Mouse (Mus musculus) ES-E14 (cell line): ENCODE results near the gene Abca2. TPM values are rescaled to one million over a fixed set of nuclear protein-coding genes. Genes with fewer than 3 reads are reported as not detected.

Experiments
- DNase-seq: peaks from one replicate; pipeline ENCODE4 v3.0.0-alpha.2; 2013; ENCODE audit warnings: low read depth, low spot score
- H3K27ac ChIP-seq: 2 replicates; pipeline ENCODE4 v1.5.1; 2012; ENCODE audit warnings: low read depth, mild to moderate bottlenecking, low read length, moderate library complexity, mixed read lengths; ENCODE audit not compliant: poor library complexity, insufficient read depth, severe bottlenecking
- H3K36me3 ChIP-seq: 2 replicates; pipeline ENCODE4 v1.6.1; 2012; ENCODE audit warnings: mild to moderate bottlenecking, low read length, moderate library complexity, mixed read lengths; ENCODE audit not compliant: control insufficient read depth, poor library complexity, insufficient read depth, severe bottlenecking
- H3K4me1 ChIP-seq, 2 experiments: fragments of 150-350 bp in 1 of 2; sonication (generic) in 1 of 2; 2 replicates each; pipeline ENCODE4 v1.6.1; 2012; ENCODE audit warnings: low read length in 2 of 2, mild to moderate bottlenecking in 1 of 2, mixed read lengths in 1 of 2; ENCODE audit not compliant: control insufficient read depth in 2 of 2, insufficient read depth in 2 of 2, poor library complexity in 1 of 2
- H3K4me3 ChIP-seq, 2 experiments: fragments of 150-350 bp in 1 of 2; sonication (generic) in 1 of 2; 2 replicates each; pipeline ENCODE4 v1.5.1; 2012; ENCODE audit warnings: low read length in 2 of 2, low read depth in 1 of 2, mild to moderate bottlenecking in 1 of 2, mixed read lengths in 1 of 2; ENCODE audit not compliant: insufficient read depth in 1 of 2, poor library complexity in 1 of 2, severe bottlenecking in 1 of 2
- H3K9ac ChIP-seq: 2 replicates; pipeline ENCODE4 v1.6.1; 2012; ENCODE audit warnings: low read depth, mild to moderate bottlenecking, low read length, mixed read lengths; ENCODE audit not compliant: poor library complexity, insufficient read depth, severe bottlenecking
- H3K9me3 ChIP-seq: fragments of 150-350 bp; sonication (generic); 2 replicates; pipeline ENCODE4 v1.6.1; 2012; ENCODE audit warnings: low read depth, mild to moderate bottlenecking, low read length; ENCODE audit not compliant: control insufficient read depth, insufficient read depth
- CHD2 ChIP-seq: IDR thresholded peaks from 2 replicates; pipeline ENCODE4 v1.6.1; 2014; ENCODE audit warnings: mild to moderate bottlenecking, low read depth, low read length, inconsistent platforms
- HCFC1 ChIP-seq: IDR thresholded peaks from 2 replicates; pipeline ENCODE4 v1.6.1; 2012; ENCODE audit warnings: low read length, inconsistent platforms, borderline replicate concordance; ENCODE audit not compliant: insufficient read depth
- MAFK ChIP-seq: IDR thresholded peaks from 2 replicates; pipeline ENCODE4 v1.6.1; 2014; ENCODE audit warnings: mild to moderate bottlenecking, low read depth, low read length, inconsistent platforms; ENCODE audit not compliant: insufficient read depth
- ZC3H11A ChIP-seq: IDR thresholded peaks from 2 replicates; pipeline ENCODE4 v1.6.1; 2012; ENCODE audit warnings: low read depth, mild to moderate bottlenecking, inconsistent platforms, low read length, borderline replicate concordance
- ZNF384 ChIP-seq: IDR thresholded peaks from 2 replicates; pipeline ENCODE4 v1.6.1; 2012; ENCODE audit warnings: low read depth, low read length, inconsistent platforms
- in situ Hi-C, 2 experiments: fragments of 600-800 bp; cut with MboI; formaldehyde crosslinking; loops; one replicate each; pipeline ENCODE4 v1.15.1; 2025; ENCODE audit warnings: low sequenced_read_pairs in 2 of 2, inconsistent platforms in 1 of 2; ENCODE audit not compliant: unreplicated experiment in 2 of 2
- total RNA-seq: library from RNA; depleted of rRNA; stranded (reverse); fragments of 300-350 nt; gene quantifications from 2 replicates; pipeline ENCODE4 v1.2.3, GENCODE M21; 2012

Abca2 gene
- total RNA-seq, 1 experiment = 12.6 TPM

GRCm38 (mm10) chr2:25450853-25451647 lies 22.5 kb downstream of the Abca2 start:
- no peak overlapping the region for H3K27ac ChIP-seq
- no peak overlapping the region for H3K9ac ChIP-seq
- H3K9me3 ChIP-seq = no peaks in the 10 kb centered on the region
- no peak overlapping the region for H3K4me3 ChIP-seq
- in situ Hi-C loops = no loop called here
- TF ChIP-seq ZC3H11A (no peak), HCFC1 (no peak), CHD2 (no peak), MAFK (no peak), ZNF384 (no peak)
- no peak for DNase-seq
- H3K36me3 ChIP-seq = peaks cover 3% of the 10 kb centered on the region; the same call in 1 of the 2 replicates
- peaks cover 0 to 10% of the 10 kb centered on the region in 2 experiments; a peak in 1 of 4 replicates for H3K4me1 ChIP-seq

- Histone ChIP-seq H3K9ac (no peak overlapping the region), H3K9me3 (no peaks in the 10 kb centered on the region), H3K4me3 (no peak overlapping the region), H3K27ac (no peak overlapping the region), H3K4me1 (peaks cover 0 to 2% of the 10 kb centered on the region in 2 experiments; a peak in 1 of 4 replicates), H3K36me3 (no peaks in the 10 kb centered on the region; the same call in 1 of the 2 replicates)
- no peak for TF ChIP-seq CHD2
- no peak for TF ChIP-seq ZNF384
- no peak for TF ChIP-seq HCFC1
- no peak for TF ChIP-seq ZC3H11A
- TF ChIP-seq MAFK = no peak
- DNase-seq = no peak
- in situ Hi-C loops = no loop called here
Observed at GRCm38 (mm10) chr2:25452951-25453350, 24.4 kb downstream of the Abca2 start.

- no peak for TF ChIP-seq ZNF384
- no peak for TF ChIP-seq CHD2
- TF ChIP-seq ZC3H11A = no peak
- no peak for TF ChIP-seq MAFK
- no peak for TF ChIP-seq HCFC1
- H3K9ac ChIP-seq = no peak within 1 kb of the TSS
- H3K27ac ChIP-seq = no peak within 1 kb of the TSS
- in situ Hi-C loops = no loop called here
- H3K36me3 ChIP-seq = no peaks in the 10 kb centered on the region
- H3K4me1 ChIP-seq = peaks cover 0 to 7% of the 10 kb centered on the region in 2 experiments; a peak in 1 of 4 replicates
- no peaks in the 10 kb centered on the region for H3K9me3 ChIP-seq
- no peak within 1 kb of the TSS for H3K4me3 ChIP-seq
- no peak for DNase-seq
Observed at GRCm38 (mm10) chr2:25456205-25456953, 27.9 kb downstream of the Abca2 start, which contains the start of gene Clic3. Gene Clic3 (plus strand): TSS chr2:25456838.

- H3K9ac ChIP-seq = no peak overlapping the region
- in situ Hi-C loops = no loop called here
- H3K27ac ChIP-seq = no peak overlapping the region
- TF ChIP-seq HCFC1 = no peak
- no peak for TF ChIP-seq ZNF384
- no peak for TF ChIP-seq CHD2
- no peak for TF ChIP-seq MAFK
- no peak for TF ChIP-seq ZC3H11A
- H3K9me3 ChIP-seq = no peaks in the 10 kb centered on the region
- DNase-seq = no peak
- no peaks in the 10 kb centered on the region for H3K36me3 ChIP-seq
- no peak overlapping the region for H3K4me3 ChIP-seq
- H3K4me1 ChIP-seq = peaks cover 0 to 9% of the 10 kb centered on the region in 2 experiments; a peak in 1 of 4 replicates
Observed at GRCm38 (mm10) chr2:25457022-25457896, 28.8 kb downstream of the Abca2 start.
